Mouse (Mus musculus): ENCODE data around the gene Foxi3. TPM values are rescaled to one million over a fixed set of nuclear protein-coding genes. Genes with fewer than 3 reads are reported as not detected.

Gene Foxi3
- polyA plus RNA-seq, 1 experiment from 2014 or later, result not detected

- Histone ChIP-seq H3K4me3 (replicated peaks) (no peak overlapping the region), H3K27me3 (no peaks in the 10 kb centered on the region), H3K36me3 (no peaks in the 10 kb centered on the region), H3K27ac (no peak overlapping the region), H3K9me3 (replicated peaks) (no peaks in the 10 kb centered on the region), H3K9ac (no peak overlapping the region), H3K4me2 (no peak overlapping the region), H3K4me1 (no peaks in the 10 kb centered on the region)
- WGBS, result 84% methylated on average over 2 of the region's 2 CpGs
- ATAC-seq (replicated peaks; ENCODE audit: low FRiP score), result no peak
Observed at GRCm38 (mm10) chr6:71002656-71003055, 46.3 kb downstream of the Foxi3 start.

- Histone ChIP-seq H3K27ac (no peak overlapping the region), H3K4me1 (no peaks in the 10 kb centered on the region), H3K4me2 (no peak overlapping the region), H3K36me3 (no peaks in the 10 kb centered on the region), H3K27me3 (no peaks in the 10 kb centered on the region), H3K9ac (no peak overlapping the region), H3K9me3 (replicated peaks) (no peaks in the 10 kb centered on the region), H3K4me3 (replicated peaks) (no peak overlapping the region)
- ATAC-seq (replicated peaks; ENCODE audit: low FRiP score), result no peak
- WGBS, result 92% methylated on average over 2 of the region's 2 CpGs
Observed at GRCm38 (mm10) chr6:71004161-71004560, 47.8 kb downstream of the Foxi3 start.

Other genes starting within 250 kb of the Foxi3 start
- gene Rpia, start 164.3 kb upstream of the Foxi3 start, polyA plus RNA-seq (2015; fragmentation: Nextera tagmentation; extraction: Ambion mirVana), result 3.1 and 3.4 TPM in 2 replicates
- 11.2 and 12.5 TPM in 2 replicates for gene Eif2ak3, start 112.0 kb upstream of the Foxi3 start, polyA plus RNA-seq (2015; fragmentation: Nextera tagmentation; extraction: Ambion mirVana)
- not detected in 2 replicates for gene Tex37, start 37.6 kb upstream of the Foxi3 start, polyA plus RNA-seq (2015; fragmentation: Nextera tagmentation; extraction: Ambion mirVana)
- gene Thnsl2, start 187.9 kb downstream of the Foxi3 start, polyA plus RNA-seq (2015; fragmentation: Nextera tagmentation; extraction: Ambion mirVana), result 36.7 and 39.9 TPM in 2 replicates
- 3.5 and 4.4 TPM in 2 replicates for gene Fabp1, start 243.3 kb downstream of the Foxi3 start, polyA plus RNA-seq (2015; fragmentation: Nextera tagmentation; extraction: Ambion mirVana)

Data from kidney, embryonic 15.5 days (tissue).